Mouse (Mus musculus) lung, postnatal 0 days (tissue): ENCODE results near the gene 4931406P16Rik.

Experiments used
- CTCF ChIP-seq: IDR thresholded peaks from 2 replicates; pipeline ENCODE4 v1.5.1; 2016; ENCODE audit warnings: antibody characterized with exemption, mild to moderate bottlenecking
- EP300 ChIP-seq: IDR thresholded peaks from 2 replicates; pipeline ENCODE4 v1.6.1; 2016; ENCODE audit warnings: antibody characterized with exemption, mild to moderate bottlenecking, control low read depth

DNA sequence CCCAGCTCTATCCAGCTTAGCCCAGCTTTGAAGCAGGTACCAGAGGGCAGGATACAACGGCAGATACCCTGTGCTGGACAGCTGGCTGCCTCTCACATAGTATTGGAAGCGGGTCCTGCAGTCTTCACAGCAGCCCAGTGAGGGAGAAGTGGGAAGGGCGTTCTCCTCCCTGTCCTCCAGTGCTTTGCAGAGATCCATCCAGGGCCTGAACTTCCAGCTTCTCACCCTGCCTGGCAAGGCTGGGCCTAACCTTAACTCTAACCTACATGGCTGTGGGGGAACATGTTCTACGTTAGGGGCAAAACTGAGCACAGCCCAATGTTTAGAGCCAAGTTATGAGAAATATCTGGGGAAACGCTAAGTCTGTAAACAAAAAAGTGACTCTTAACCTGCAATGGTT, 7.8 kb upstream of the 4931406P16Rik start:
- TF ChIP-seq CTCF (no peak), EP300 (no peak)
